Mouse (Mus musculus) intestine, embryonic 14.5 days (tissue): ENCODE measurements around the gene Fam210b. TPM values are rescaled to one million over a fixed set of nuclear protein-coding genes. Genes with fewer than 3 reads are reported as not detected.

Experiments
- ATAC-seq: fragments of 200-750 bp; cut with Nextera tagmentation; replicated peaks from 2 replicates; pipeline ENCODE4 v1.8.0; 2017; ENCODE audit warnings: low read depth, moderate number of reproducible peaks, moderate TSS enrichment, moderate library complexity; ENCODE audit not compliant: low FRiP score, low TSS enrichment
- DNase-seq: peaks from one replicate; pipeline ENCODE4 v3.0.0-alpha.2; 2018; ENCODE audit warnings: low spot score
- H3K27ac ChIP-seq: fragments of 300-500 bp; sonication (generic); 2 replicates; pipeline ENCODE4 v1.5.1; 2014; ENCODE audit warnings: low read depth, mild to moderate bottlenecking, control low read depth
- H3K27me3 ChIP-seq: fragments of 300-500 bp; sonication (generic); replicated peaks from 2 replicates; pipeline ENCODE4 v1.6.1; 2014; ENCODE audit warnings: low read length, control low read depth; ENCODE audit not compliant: control insufficient read depth, insufficient read depth
- H3K36me3 ChIP-seq: fragments of 300-500 bp; sonication (generic); 2 replicates; pipeline ENCODE4 v1.6.1; 2014; ENCODE audit warnings: low read length, control low read depth; ENCODE audit not compliant: control insufficient read depth, insufficient read depth
- H3K4me1 ChIP-seq: fragments of 300-500 bp; sonication (generic); replicated peaks from 2 replicates; pipeline ENCODE4 v1.6.1; 2014; ENCODE audit warnings: low read length, control low read depth, mixed read lengths; ENCODE audit not compliant: control insufficient read depth, insufficient read depth
- H3K4me2 ChIP-seq: fragments of 300-500 bp; sonication (generic); 2 replicates; pipeline ENCODE4 v1.6.1; 2014; ENCODE audit warnings: low read length
- H3K4me3 ChIP-seq: fragments of 300-500 bp; sonication (generic); 2 replicates; pipeline ENCODE4 v1.5.1; 2014; ENCODE audit warnings: low read depth, low read length, control low read depth, mixed read lengths
- H3K9ac ChIP-seq: fragments of 300-500 bp; sonication (generic); 2 replicates; pipeline ENCODE4 v1.6.1; 2014; ENCODE audit warnings: mild to moderate bottlenecking, low read length
- H3K9me3 ChIP-seq: fragments of 300-500 bp; sonication (generic); 2 replicates; pipeline ENCODE4 v1.6.1; 2016; ENCODE audit warnings: low read length, control low read depth; ENCODE audit not compliant: control insufficient read depth
- WGBS: fragments of 180-500 bp; shearing (Covaris S2); extraction: QIAGEN DNeasy Blood & Tissue Kit; methylation state at CpG from one replicate; pipeline ENCODE4 v1.1.7; 2014; 5-methylcytosine and 5-hydroxymethylcytosine counted together
- polyA plus RNA-seq: library from polyadenylated mRNA; unstranded; fragments of >200 nt; fragmentation: Nextera tagmentation; extraction: Ambion mirVana; gene quantifications from 2 replicates; pipeline ENCODE4 v1.2.1, GENCODE M21; 2014

Fam210b gene
- polyA plus RNA-seq, 1 experiment from 2014 or later, result 9.5 TPM

DNA sequence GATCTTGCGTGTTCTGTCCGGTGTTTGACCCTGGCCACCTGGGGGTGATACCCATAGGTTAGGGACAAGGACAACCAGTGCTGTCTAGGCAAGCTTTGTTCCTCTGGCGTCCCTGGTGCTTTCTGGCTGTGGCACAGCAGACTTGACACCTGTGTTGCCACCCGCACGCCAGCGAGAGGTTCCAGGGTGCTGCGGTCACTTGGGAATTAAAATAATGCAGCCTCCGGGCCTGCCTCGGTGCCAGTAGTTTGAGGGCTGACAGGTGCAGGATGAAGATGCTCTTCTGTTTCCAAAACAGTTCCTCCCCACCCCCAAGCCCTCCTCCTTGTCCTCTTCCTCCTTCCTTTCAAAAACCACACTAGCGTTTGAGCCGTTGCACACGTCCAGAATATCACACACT, 36.5 kb downstream of the Fam210b start:
- ATAC-seq, result no peak
- Histone ChIP-seq H3K9ac (no peak overlapping the region), H3K4me2 (no peak overlapping the region), H3K27me3 (no peaks in the 10 kb centered on the region), H3K27ac (no peak overlapping the region), H3K9me3 (no peaks in the 10 kb centered on the region), H3K4me3 (no peak overlapping the region), H3K4me1 (no peaks in the 10 kb centered on the region), H3K36me3 (peaks cover 63% of the 10 kb centered on the region)
- 90% methylated on average over 12 of the region's 12 CpGs for WGBS
- DNase-seq, result no peak

DNA sequence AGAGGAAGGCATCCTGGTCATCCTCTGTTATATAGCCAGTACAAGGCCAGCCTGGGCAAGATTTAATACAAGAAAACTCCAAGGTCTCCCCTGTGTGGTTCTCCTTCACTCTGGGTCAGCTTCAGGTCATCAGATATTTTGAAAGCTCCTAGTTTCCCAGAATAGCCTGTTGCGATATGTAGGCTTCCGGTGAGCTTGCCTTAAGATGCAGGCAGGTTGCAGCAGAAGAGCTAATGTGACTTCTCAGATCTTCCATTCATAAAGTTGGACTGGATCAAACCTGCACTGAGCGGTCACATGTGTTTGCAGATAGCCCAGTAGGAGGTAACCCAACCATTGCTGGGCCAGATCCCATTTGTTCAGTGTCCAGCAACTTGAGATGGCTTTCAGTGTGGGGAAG, 39.4 kb downstream of the Fam210b start:
- no peak overlapping the region for H3K9ac ChIP-seq
- no peak for DNase-seq
- H3K27me3 ChIP-seq, result no peaks in the 10 kb centered on the region
- ATAC-seq, result no peak
- H3K4me3 ChIP-seq, result no peak overlapping the region
- no peak overlapping the region for H3K4me2 ChIP-seq
- peaks cover 35% of the 10 kb centered on the region for H3K36me3 ChIP-seq
- H3K27ac ChIP-seq, result no peak overlapping the region
- 86% methylated on average over 3 of the region's 3 CpGs for WGBS
- H3K4me1 ChIP-seq, result no peaks in the 10 kb centered on the region
- no peaks in the 10 kb centered on the region for H3K9me3 ChIP-seq

DNA sequence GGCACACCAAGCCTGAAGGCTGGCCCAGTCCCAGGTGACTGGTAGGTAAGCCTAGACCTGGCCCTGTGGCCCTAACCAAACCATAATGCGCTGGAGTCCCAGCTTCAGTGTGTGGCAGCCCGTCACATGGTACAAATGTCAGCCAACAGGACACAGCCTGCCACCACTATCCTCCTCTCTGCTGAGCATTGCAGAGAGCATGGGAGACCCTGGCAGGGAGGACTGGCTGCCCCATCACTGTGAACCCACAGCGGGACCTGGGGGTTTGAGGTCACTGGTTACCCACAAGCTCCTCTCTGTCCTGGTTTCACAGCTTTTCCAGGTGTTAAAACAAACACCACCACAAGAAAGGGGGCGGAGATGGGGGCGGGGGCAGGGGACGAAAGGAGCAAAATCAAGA, 45.0 kb downstream of the Fam210b start:
- Histone ChIP-seq H3K4me1 (no peaks in the 10 kb centered on the region), H3K36me3 (no peaks in the 10 kb centered on the region), H3K27ac (no peak overlapping the region), H3K9me3 (no peaks in the 10 kb centered on the region), H3K4me2 (no peak overlapping the region), H3K9ac (no peak overlapping the region), H3K27me3 (no peaks in the 10 kb centered on the region), H3K4me3 (no peak overlapping the region)
- DNase-seq (no peak), ATAC-seq (no peak)
- 20% methylated on average over 6 of the region's 6 CpGs for WGBS

DNA sequence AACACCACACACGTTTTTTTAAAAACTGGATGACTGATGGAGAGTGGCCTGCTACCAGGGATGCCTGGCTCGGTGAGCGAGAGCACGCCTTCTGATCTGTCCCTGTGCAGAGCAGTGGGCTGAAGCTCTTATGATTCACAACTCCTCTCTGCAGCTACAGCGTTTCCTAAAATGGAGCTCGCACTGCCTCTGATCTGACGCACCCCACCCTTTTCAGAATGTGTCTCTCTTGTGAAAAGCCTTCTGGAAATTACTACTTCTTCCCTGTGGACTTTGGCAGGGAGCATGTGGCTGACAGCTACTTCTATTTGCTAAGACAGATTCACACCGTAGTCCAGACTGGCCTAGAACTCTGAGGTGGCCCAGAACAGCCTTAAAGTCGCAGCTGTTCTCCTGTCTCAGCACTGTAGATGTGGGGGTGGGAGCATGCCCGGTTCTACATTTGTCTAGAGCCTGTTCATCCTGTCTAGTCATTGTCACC, 46.7 kb downstream of the Fam210b start:
- 54% methylated on average over 10 of the region's 10 CpGs for WGBS
- no peak overlapping the region for H3K9ac ChIP-seq
- no peaks in the 10 kb centered on the region for H3K4me1 ChIP-seq
- H3K36me3 ChIP-seq, result no peaks in the 10 kb centered on the region
- DNase-seq (no peak), ATAC-seq (no peak)
- H3K27ac ChIP-seq, result no peak overlapping the region
- H3K4me3 ChIP-seq, result no peak overlapping the region
- no peak overlapping the region for H3K4me2 ChIP-seq
- no peaks in the 10 kb centered on the region for H3K9me3 ChIP-seq
- no peaks in the 10 kb centered on the region for H3K27me3 ChIP-seq

DNA sequence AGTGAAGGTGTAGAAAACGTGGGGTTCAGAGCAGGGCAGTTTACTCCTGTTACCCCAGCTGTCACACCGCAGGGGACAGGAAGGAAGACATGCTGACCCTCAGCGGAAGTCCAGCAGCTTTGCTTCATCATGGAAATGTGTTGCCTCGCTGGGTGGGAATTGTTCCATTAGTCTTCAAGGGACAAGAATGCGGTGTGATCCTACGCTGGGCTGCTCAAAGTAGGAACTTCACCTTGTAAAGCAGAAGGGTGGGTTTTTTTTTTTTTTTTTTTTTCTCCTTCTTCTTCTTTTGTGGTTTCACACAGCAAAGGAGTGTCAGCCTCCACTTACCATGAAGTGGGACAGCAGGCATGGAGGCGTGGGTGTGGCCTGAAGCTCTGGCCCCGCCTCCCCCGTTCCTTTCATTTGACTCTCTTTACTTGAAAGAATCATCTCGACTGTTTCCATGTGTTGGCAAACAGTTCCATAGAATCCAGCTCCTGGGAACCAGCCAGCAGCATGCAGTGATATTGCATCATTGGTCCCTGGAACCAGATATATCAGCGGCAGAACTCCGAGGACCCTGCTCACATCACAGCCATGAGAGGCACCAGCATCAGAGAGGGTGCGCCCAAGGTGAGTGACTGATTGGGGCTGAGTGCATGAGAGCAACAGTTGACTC, 48.2 kb downstream of the Fam210b start, which contains the start of gene Cass4:
TSS of gene Cass4 (plus strand) at position 404 of the 661 bp plus-strand sequence.
- no peak within 1 kb of the TSS for H3K27ac ChIP-seq
- no peaks in the 10 kb centered on the region for H3K4me1 ChIP-seq
- no peak within 1 kb of the TSS for H3K9ac ChIP-seq
- H3K4me3 ChIP-seq, result no peak within 1 kb of the TSS
- ATAC-seq, result no peak
- no peaks in the 10 kb centered on the region for H3K27me3 ChIP-seq
- DNase-seq, result no peak
- H3K4me2 ChIP-seq, result no peak within 1 kb of the TSS
- H3K9me3 ChIP-seq, result no peaks in the 10 kb centered on the region
- 22% methylated on average over 13 of the region's 13 CpGs for WGBS
- no peaks in the 10 kb centered on the region for H3K36me3 ChIP-seq

DNA sequence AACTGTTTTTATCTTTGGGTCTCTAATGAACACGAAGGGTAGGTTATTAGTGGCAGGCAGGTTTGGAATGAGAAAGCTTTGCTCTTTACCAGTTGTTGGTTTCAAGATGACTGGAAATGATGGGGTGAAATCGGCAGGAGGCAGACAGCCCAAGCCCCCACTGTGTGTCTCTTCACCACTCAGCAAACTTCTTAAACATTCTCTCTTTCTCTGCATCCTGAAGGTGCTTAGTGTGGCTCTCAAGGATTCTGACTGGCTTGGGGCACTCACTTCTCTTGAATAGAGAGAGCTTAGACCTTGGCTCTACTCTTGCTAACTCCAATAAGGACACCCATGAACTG, 48.7 kb downstream of the Fam210b start:
- Histone ChIP-seq H3K9ac (no peak overlapping the region), H3K27me3 (no peaks in the 10 kb centered on the region), H3K4me3 (no peak overlapping the region), H3K4me2 (no peak overlapping the region), H3K4me1 (no peaks in the 10 kb centered on the region), H3K9me3 (no peaks in the 10 kb centered on the region), H3K27ac (no peak overlapping the region), H3K36me3 (no peaks in the 10 kb centered on the region)
- 70% methylated on average over 2 of the region's 2 CpGs for WGBS
- ATAC-seq (no peak), DNase-seq (no peak)

DNA sequence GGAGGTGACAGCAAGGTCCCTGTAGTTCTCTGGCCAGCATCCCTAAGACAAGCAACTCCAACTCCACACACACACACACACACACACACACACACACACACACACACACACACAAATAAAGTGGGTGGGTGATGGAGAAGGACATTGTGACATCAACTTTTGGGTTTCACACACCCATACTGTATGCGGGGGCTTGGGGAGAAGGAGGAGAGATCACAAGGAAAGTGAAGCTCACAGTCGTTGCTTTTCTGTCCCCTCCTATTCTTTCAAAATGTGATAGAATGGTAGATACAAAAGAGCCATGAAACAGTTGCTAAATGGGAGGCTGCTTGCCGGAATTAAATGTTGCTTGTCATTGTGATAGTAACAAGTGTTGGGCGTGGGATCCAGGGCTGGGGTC, 49.3 kb downstream of the Fam210b start:
- ATAC-seq (no peak), DNase-seq (no peak)
- Histone ChIP-seq H3K4me3 (no peak overlapping the region), H3K9me3 (no peaks in the 10 kb centered on the region), H3K27me3 (no peaks in the 10 kb centered on the region), H3K9ac (no peak overlapping the region), H3K4me2 (no peak overlapping the region), H3K36me3 (no peaks in the 10 kb centered on the region), H3K27ac (no peak overlapping the region), H3K4me1 (no peaks in the 10 kb centered on the region)
- WGBS, result 52% methylated on average over 4 of the region's 4 CpGs

DNA sequence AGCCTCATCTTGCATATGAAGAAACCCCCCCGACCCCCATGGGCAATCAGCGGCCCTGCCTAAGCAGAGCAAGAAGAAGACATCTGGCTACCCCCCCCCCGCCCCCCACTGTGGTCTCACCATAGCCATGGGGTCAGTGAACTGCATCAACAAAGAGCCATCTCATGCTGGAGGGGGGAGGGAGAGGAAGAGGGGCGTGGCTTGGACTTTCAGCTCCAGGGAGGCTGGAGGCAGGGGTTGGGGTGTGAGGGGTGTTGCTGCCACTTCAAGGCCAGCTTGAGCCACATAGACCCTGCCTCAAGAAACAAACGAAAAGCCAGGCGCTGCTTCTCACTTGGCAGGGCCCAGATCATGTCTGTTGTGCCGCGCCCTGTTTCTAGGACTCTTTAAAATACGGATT, 50.6 kb downstream of the Fam210b start:
- Histone ChIP-seq H3K4me1 (no peaks in the 10 kb centered on the region), H3K9ac (no peak overlapping the region), H3K9me3 (no peaks in the 10 kb centered on the region), H3K36me3 (no peaks in the 10 kb centered on the region), H3K4me3 (no peak overlapping the region), H3K27ac (no peak overlapping the region), H3K27me3 (no peaks in the 10 kb centered on the region), H3K4me2 (no peak overlapping the region)
- ATAC-seq (no peak), DNase-seq (no peak)
- WGBS, result 44% methylated on average over 9 of the region's 9 CpGs

DNA sequence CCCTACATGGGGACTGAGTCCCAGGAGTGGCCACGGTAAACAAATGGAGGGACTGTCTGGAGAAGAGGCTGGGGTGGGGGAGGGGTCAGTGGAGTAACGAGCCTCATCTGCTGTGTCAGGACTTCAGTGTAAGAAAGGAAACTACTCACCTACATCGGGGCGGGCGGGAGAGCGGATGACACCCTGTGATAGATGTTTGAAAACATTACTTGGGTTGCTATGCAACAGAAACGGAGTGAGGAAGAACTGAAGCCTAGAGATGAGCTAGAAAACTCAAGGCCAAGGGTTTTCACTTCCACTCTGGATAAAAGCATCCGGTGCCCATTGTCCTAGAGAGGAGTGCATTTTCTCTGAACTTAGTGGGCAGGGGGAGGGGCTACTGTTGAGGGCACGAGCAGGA, 54.5 kb downstream of the Fam210b start:
- peak; percentile 19; the same call in 1 of the 2 replicates for ATAC-seq

More for the DNA sequence above, 54.5 kb downstream of the Fam210b start:
- DNase-seq, result no peak
- H3K27me3 ChIP-seq, result no peaks in the 10 kb centered on the region
- H3K4me3 ChIP-seq, result no peak overlapping the region
- H3K9me3 ChIP-seq, result no peaks in the 10 kb centered on the region
- no peaks in the 10 kb centered on the region for H3K4me1 ChIP-seq
- H3K9ac ChIP-seq, result no peak overlapping the region
- WGBS, result 29% methylated on average over 9 of the region's 9 CpGs
- H3K4me2 ChIP-seq, result no peak overlapping the region
- no peaks in the 10 kb centered on the region for H3K36me3 ChIP-seq
- no peak overlapping the region for H3K27ac ChIP-seq
